Mouse (Mus musculus): ENCODE results near the gene Zfand6. TPM values are rescaled to one million over a fixed set of nuclear protein-coding genes. Genes with fewer than 3 reads are reported as not detected.

Gene Zfand6
- total RNA-seq (2017): 151 and 163 TPM in 2 replicates

DNA sequence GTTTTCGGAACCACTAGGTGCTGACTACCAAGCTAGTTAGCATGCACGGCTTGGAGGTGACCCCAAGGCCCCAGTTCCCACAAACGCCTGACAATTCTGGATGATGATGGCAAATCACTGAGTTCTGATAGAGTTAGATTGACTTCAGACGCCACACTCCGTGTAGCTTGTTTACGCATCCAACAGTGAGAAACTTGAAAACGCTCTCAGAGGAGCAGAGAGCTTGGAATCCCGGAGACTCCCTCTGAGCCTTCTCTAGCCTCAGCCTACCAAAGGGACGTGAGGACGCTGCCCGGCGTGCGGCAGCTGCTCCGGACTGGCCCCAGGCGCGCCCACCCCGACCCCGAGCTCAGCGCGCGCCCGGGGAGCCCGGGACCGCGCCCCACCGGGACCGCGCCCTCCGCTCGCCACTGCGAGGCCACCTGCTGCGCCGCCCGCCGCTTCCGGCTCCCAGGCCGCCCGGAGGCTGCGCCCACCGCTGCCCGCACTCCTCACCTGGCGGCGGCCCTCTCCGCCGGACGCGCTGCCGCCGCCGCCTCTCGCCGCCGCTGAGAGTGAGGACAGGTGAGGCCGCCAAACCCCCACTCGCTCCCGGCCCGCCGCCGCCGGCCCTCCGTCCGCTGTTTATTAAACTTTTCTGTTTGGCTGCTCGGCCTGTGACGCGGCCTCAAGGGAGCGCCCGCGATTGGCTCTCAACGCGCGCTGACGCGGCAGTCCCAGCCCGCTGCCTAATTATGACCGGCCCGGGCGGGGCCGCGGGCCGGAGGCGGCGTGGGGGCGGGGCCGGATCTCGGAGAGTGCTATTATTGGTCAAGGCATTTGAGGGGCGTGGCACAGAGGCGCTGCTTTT lies at the start of gene Zfand6:
TSS of gene Zfand6 (minus strand) at position 709 of the 850 bp plus-strand sequence.
- ATAC-seq (replicated peaks in 1 of 2; ENCODE audit: insufficient read depth in 1 of 2, low FRiP score in 2 of 2, low TSS enrichment in 1 of 2, low read depth in 1 of 2, poor library complexity in 2 of 2, severe bottlenecking in 2 of 2): peak; percentile 92 to 93

DNA sequence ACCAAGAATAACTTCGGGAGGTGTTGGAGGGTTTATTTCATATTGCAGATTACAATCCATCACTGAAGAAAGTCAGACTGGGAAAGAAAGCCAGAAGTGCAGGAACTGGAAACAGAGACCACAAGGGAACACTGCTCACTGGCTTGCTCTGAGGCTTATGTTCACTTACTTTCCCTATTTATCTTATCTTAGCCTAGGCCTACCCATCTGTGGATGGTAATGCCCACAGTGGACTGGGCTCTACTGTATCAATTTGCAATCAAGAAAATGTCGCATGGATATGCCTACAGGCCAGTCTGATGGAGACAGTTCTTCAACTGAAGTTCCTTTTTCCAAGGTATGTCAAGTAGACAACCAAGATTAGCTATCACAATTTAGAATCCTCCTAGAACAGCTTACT lies 47.0 kb upstream of the Zfand6 start:
- no peak for ATAC-seq (replicated peaks in 1 of 2; ENCODE audit: insufficient read depth in 1 of 2, low FRiP score in 2 of 2, low TSS enrichment in 1 of 2, low read depth in 1 of 2, poor library complexity in 2 of 2, severe bottlenecking in 2 of 2)

DNA sequence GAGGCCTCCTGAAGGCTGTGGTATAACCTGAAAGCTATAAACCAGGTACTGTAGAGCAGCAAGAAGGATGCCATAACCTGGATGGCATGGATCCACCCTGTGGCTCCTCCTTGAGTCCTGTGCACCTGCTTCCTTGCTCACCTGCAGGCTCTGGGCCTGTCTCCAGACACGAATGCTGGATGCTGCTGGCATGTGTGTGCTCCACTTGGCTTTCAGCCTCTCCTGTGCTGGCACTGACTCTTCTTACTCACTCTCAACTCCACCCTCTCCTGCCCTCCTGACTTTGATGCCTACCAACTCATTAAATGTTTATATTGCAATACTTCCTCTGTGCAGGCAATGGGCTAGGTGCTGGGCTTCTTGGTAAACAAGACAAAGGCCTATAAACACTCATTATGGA lies 43.3 kb upstream of the Zfand6 start:
- no peak for ATAC-seq (replicated peaks in 1 of 2; ENCODE audit: insufficient read depth in 1 of 2, low FRiP score in 2 of 2, low TSS enrichment in 1 of 2, low read depth in 1 of 2, poor library complexity in 2 of 2, severe bottlenecking in 2 of 2)

DNA sequence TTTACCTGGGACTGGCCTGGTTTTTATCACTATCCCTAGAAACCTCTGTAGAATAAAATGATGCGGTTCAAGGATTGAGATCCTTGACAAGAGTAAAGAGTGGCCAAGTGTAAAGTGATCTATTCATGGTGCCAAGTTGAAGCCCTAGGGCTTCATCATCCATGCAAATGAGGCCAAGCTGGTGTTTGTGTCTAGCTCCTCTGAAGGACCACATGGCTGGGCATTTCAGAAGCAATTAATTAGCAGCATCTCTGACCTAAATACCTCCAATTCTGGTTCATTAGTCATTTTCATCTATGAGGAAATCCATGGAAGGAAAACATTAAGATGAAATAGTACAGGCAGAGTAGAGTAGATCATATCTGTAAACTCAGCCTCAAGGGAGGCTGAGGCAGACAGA lies 42.3 kb upstream of the Zfand6 start:
- no peak for ATAC-seq (replicated peaks in 1 of 2; ENCODE audit: insufficient read depth in 1 of 2, low FRiP score in 2 of 2, low TSS enrichment in 1 of 2, low read depth in 1 of 2, poor library complexity in 2 of 2, severe bottlenecking in 2 of 2)

DNA sequence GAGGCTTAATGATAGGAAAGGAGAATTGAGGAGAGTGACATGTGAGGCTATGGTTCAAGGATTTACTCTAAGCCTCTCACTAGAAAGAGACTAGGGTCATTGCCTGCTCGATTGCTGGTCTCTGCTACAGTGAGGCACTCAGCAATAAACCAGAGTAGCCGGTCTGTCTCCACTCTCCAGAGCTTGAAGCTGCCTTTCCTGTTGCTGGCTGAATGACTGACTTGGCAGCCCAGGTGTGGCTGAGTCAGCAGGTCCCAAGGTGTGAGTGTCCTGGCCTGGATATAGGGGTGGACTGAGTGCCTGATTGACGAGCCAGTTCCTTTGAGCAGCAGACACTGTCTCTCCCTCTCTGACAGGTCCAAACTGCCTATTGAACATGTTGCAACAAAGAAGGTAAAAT lies 41.3 kb upstream of the Zfand6 start:
- no peak for ATAC-seq (replicated peaks in 1 of 2; ENCODE audit: insufficient read depth in 1 of 2, low FRiP score in 2 of 2, low TSS enrichment in 1 of 2, low read depth in 1 of 2, poor library complexity in 2 of 2, severe bottlenecking in 2 of 2)

DNA sequence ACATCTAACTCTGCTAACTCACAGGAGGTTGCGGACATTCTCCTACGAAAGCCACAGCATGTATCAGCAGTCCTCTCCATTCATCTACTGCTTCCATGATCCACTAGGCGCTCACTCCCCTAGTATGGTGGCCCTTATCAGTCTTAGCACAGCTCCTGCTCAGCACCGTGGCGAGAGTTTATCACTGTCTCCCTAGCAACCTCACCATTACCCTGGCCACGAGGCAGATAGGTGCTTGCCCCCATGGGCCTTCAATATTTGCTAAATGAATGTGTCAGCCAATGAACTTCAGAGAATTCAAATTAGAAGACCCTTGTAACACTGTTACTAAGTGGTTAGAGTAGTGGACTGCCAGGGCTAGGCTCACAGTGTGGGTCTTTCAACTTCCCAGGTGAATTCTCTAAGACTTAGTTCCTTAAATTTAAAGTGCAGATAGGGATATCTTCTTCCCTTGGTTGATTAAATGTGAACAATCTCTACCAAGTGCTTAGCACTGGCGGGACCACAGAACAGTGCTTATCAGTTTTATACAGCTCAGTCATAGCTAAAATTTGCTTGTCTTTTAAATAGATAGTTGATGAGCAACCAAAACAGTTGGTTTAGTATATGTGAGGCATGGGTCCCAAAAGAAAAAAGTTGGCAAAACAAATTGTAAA lies 33.2 kb upstream of the Zfand6 start:
- peak; percentile 37 to 74; a peak in 2 of 4 replicates for ATAC-seq (replicated peaks in 1 of 2; ENCODE audit: insufficient read depth in 1 of 2, low FRiP score in 2 of 2, low TSS enrichment in 1 of 2, low read depth in 1 of 2, poor library complexity in 2 of 2, severe bottlenecking in 2 of 2)

DNA sequence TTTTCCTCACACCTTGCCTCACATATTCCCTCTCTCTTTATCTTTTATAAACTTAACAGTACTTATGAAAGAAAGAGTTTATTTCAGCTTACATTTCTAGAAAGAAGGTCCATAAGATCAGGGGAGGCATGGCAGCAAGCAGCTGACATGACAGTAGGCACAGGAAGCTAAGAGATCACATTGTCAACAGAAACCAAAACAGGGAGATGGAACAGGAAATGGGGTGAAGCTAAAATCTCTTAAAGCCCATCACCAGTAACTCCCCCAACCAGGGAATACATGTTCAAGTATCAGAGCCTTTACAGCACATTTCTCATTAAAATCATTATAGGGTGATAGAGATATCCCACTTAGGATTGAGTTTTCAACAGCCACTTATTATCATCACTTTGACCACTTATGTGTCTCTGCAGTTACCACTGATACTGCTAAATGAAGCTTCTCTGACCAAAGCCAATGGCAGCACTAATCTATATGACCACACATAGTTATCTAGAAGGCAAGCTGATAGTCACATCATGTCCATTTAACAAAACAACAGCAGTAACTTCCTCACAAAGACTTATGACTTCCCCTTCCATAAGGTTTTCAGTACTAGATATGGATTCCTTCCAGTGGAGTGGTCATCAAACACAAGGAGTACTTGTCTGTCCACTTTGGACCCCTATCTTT lies 20.7 kb upstream of the Zfand6 start:
- no peak for ATAC-seq (replicated peaks in 1 of 2; ENCODE audit: insufficient read depth in 1 of 2, low FRiP score in 2 of 2, low TSS enrichment in 1 of 2, low read depth in 1 of 2, poor library complexity in 2 of 2, severe bottlenecking in 2 of 2)

DNA sequence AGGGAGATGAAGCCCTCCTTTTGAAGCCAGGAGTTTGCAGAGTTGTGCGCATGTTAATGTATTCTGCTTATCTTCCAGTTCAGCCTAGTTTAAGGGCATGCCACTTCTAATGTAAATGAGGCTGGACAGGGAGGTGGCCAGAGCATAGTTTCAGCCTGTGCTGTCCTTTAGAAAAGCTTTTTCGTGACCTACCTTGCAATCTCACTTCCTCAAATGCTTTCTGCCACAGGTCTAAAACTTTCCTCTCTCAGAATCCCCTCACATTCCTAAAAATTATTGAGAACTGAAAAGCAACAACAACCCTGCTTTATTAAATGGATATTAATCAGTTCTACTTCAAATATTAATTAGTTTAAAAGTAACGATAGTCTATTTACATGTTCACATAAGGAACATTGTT lies 17.1 kb upstream of the Zfand6 start:
- ATAC-seq (replicated peaks in 1 of 2; ENCODE audit: insufficient read depth in 1 of 2, low FRiP score in 2 of 2, low TSS enrichment in 1 of 2, low read depth in 1 of 2, poor library complexity in 2 of 2, severe bottlenecking in 2 of 2): no peak

DNA sequence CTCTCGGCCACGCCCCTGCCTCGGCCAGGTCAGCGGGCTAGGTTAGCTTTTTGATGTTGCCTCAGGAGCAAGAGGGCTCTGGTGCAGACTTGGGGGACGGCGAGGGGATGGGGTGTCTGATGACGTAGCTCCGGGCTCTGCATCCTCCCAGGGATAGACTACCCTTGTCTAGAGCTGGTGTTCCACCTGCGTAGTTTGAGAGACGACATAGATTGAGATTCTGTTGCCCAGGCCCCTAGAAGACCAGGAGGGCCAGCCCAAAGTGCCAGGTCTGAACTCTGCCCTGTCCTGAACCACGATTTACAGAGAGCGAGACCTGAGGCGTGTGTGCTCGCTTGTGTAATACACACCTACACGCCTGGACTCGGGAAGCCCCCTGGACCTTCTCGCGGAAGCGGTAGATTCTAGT lies 346 bp upstream of the Zfand6 start:
- no peak for ATAC-seq (replicated peaks in 1 of 2; ENCODE audit: insufficient read depth in 1 of 2, low FRiP score in 2 of 2, low TSS enrichment in 1 of 2, low read depth in 1 of 2, poor library complexity in 2 of 2, severe bottlenecking in 2 of 2)

DNA sequence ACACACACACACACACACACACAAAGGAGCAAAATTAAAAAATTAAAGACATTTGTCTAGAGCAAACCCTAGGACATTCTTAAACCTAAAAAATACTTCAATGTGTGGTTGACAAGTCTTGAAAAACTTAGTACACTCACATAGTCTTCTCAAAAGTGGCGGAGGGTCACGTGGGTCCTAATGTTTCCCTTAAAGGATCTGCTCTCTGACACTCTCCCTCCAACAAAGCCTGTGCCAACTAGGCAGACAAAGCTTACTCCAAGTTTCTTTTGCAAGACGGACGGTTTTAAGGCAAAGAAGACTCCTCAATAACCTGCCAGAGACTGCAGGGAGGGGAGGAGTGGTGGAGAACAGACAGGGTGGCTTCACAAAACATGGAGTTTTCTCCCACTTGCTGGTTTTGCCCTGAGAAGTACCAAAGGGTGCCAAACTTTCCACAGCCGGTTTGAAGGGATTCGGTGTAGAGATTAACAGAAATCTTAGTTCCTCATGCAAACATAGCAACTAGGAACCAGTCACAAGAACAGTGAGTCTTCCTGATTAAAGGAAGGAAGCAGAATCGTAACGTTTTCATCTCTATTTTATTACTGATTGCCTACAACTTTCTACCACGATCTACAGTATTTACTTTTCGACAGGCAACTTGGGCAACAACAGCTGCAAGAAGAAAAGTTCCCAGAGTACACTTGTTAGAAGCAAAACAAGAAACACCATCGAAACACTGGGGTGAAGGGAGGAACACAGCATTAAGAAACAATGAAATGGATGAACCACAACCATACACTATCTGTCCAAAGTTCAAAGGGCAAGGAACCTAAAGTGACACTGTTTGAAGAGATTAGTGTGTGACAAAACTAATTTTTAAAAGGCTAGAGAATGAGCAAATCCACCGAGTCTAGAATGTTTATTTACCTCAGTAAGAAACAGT lies 1.8 kb downstream of the Zfand6 start:
- ATAC-seq (replicated peaks in 1 of 2; ENCODE audit: insufficient read depth in 1 of 2, low FRiP score in 2 of 2, low TSS enrichment in 1 of 2, low read depth in 1 of 2, poor library complexity in 2 of 2, severe bottlenecking in 2 of 2): no peak

DNA sequence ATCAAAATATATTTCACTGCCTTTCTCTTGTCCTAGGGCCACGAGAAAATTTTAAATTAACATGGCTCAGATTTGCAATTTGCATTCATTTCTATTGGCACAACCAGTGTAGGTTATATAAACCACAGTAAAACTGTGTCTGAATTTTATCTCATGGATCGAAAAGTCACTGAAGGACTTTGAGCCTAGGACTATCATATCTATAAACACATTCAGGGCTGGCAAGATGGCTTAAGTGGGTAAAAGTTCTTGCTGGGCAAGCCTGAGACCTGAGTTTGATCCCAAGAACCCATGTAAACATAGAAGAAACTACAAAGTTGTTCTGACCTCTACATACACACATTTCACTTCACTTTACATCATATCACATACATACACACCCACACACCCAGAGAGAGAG lies 3.4 kb downstream of the Zfand6 start:
- ATAC-seq (replicated peaks in 1 of 2; ENCODE audit: insufficient read depth in 1 of 2, low FRiP score in 2 of 2, low TSS enrichment in 1 of 2, low read depth in 1 of 2, poor library complexity in 2 of 2, severe bottlenecking in 2 of 2): no peak

DNA sequence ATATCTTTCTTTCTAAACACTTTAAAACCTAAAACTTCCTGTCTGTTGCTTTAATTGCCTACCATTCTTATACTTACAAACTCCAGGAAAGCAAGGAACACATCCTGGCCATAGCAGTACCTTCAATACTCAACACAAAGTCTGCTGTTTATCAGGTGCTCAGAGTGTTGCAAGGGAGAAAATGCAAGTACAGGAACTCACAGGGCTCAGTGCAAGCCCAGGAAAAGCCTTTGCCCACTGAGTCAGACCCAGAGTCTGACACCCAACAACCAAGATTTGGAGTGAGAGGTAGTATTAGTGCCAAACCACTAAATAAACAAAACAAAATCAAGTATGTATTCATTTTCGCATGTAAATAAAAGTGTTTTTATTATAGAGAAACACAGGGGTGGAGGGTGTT lies 5.1 kb downstream of the Zfand6 start:
- no peak for ATAC-seq (replicated peaks in 1 of 2; ENCODE audit: insufficient read depth in 1 of 2, low FRiP score in 2 of 2, low TSS enrichment in 1 of 2, low read depth in 1 of 2, poor library complexity in 2 of 2, severe bottlenecking in 2 of 2)

DNA sequence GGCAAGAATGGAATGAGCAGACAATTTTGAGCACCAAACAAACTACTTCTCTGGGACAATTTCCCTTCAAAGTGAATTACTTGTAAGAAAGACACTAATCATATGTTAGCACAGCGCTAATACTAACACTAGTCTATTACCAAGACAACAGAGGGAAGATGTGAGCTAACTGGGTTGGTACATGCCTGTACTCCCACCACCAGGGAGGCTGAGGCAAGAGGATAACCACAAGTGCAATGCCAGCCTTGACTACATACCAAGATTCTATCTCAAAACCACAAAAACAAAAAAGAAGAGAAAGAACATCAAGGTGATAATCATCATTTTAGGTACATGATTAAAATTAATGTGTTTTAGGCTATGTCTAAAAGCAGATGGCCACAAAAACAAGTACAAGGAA lies 8.2 kb downstream of the Zfand6 start:
- ATAC-seq (replicated peaks in 1 of 2; ENCODE audit: insufficient read depth in 1 of 2, low FRiP score in 2 of 2, low TSS enrichment in 1 of 2, low read depth in 1 of 2, poor library complexity in 2 of 2, severe bottlenecking in 2 of 2): no peak

DNA sequence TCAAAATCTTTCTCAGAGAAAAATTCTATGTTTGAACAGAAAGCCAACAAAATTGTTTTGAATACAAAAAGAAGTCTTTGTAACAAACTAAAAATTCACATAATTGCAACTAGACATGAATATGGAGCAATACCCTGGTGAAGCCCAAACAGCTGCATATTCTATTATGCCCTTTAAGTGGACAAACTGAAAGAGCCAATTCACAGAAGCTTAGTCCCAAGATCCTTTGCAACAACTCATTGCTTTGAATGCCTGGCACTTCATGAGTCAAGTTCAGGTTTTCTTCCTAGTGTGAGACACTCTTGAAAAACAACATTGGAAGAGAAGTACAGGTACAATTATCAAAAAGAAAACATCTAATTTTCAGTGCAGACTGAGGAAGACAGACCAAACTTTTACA lies 8.8 kb downstream of the Zfand6 start:
- ATAC-seq (replicated peaks in 1 of 2; ENCODE audit: insufficient read depth in 1 of 2, low FRiP score in 2 of 2, low TSS enrichment in 1 of 2, low read depth in 1 of 2, poor library complexity in 2 of 2, severe bottlenecking in 2 of 2): no peak

DNA sequence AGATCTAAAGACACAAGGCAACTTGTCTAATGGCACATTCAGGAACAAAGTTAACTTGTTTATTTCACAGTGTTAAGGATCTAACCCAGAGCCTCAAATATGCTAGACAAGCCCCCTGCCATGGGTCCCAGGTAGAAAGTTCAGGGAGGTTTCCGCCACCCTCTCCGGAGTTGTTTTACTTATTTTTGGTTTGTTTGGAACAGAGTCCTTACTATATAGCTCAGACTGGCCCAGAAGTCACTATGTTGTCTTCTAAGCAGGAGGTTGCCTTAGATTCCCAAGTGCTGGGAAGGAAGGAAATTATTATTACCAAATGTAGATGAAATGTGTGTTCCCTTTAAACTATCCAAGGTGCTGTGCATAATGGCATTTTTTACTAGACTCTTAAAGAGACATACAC lies 9.7 kb downstream of the Zfand6 start:
- ATAC-seq (replicated peaks in 1 of 2; ENCODE audit: insufficient read depth in 1 of 2, low FRiP score in 2 of 2, low TSS enrichment in 1 of 2, low read depth in 1 of 2, poor library complexity in 2 of 2, severe bottlenecking in 2 of 2): 0 out of 4 replicates have a peak, but pooled peaks of 1 of the 2 experiments have one; percentile 4

DNA sequence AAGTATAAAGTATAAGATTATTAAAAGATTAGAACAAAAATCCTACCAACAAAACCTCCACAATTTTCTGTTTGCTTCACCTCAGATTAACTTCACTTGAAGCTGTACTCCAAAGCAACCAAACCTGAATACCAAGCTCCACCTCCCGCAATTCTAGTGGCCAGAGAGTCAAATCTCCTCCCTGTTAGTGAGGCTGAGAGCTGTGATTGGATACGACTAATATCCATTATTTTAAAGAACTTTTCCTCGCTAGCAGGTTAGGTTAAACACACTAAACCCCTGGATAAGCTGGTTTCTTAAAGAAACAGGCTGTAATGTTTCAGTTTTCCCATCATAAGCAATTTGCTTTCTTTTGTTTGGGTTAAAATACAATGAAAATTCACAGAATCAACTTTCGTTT lies 10.5 kb downstream of the Zfand6 start:
- peak; percentile 99 for ATAC-seq (replicated peaks in 1 of 2; ENCODE audit: insufficient read depth in 1 of 2, low FRiP score in 2 of 2, low TSS enrichment in 1 of 2, low read depth in 1 of 2, poor library complexity in 2 of 2, severe bottlenecking in 2 of 2)

DNA sequence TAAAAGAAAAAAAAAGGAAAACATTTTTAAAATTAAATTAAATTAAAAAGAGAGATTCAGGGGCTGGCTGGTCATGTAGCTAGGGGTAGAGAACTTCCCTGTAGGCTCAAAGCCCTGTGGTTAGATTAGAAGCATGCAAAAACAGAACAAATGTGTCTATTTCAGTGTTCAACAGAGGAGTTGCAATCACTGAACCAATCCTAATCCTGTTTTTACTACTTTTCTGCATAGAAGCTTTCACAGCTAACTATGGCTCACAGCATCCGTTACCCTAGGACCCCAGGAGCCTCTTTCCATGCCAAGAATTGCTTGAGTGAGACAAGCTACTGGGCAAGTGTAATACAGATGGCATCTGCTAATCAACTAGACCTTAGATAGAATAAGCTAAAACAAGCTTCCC lies 16.7 kb downstream of the Zfand6 start:
- ATAC-seq (replicated peaks in 1 of 2; ENCODE audit: insufficient read depth in 1 of 2, low FRiP score in 2 of 2, low TSS enrichment in 1 of 2, low read depth in 1 of 2, poor library complexity in 2 of 2, severe bottlenecking in 2 of 2): 0 out of 4 replicates have a peak, but pooled peaks of 1 of the 2 experiments have one; percentile 51

Data from hematopoietic stem cell, adult 5-6 weeks (primary cell).